Mouse (Mus musculus) heart, embryonic 13.5 days (tissue): ENCODE measurements at regions not wholly inside any gene's neighbourhood (a gene's known extent, or its start where the extent isn't known, plus 50 kb on each side); places are given as distances from the start of the nearest gene placed in this dataset.

Experiments
- ATAC-seq: fragments of 200-750 bp; cut with Nextera tagmentation; 2 replicates; pipeline ENCODE4 v1.8.0; 2017; ENCODE audit warnings: moderate TSS enrichment; ENCODE audit not compliant: insufficient number of reproducible peaks, low FRiP score, low TSS enrichment; ENCODE audit errors: extremely low read depth
- H3K27ac ChIP-seq: fragments of 300-500 bp; sonication (generic); replicated peaks from 2 replicates; pipeline ENCODE4 v1.5.1; 2015; ENCODE audit warnings: moderate library complexity, mild to moderate bottlenecking, inconsistent platforms
- H3K27me3 ChIP-seq: fragments of 300-500 bp; sonication (generic); replicated peaks from 2 replicates; pipeline ENCODE4 v1.6.1; 2015; ENCODE audit warnings: mild to moderate bottlenecking, inconsistent platforms
- H3K36me3 ChIP-seq: fragments of 300-500 bp; sonication (generic); 2 replicates; pipeline ENCODE4 v1.6.1; 2015; ENCODE audit warnings: mild to moderate bottlenecking, inconsistent platforms
- H3K4me1 ChIP-seq: fragments of 300-500 bp; sonication (generic); 2 replicates; pipeline ENCODE4 v1.6.1; 2015; ENCODE audit warnings: inconsistent platforms
- H3K4me2 ChIP-seq: fragments of 300-500 bp; sonication (generic); 2 replicates; pipeline ENCODE4 v1.6.1; 2015; ENCODE audit warnings: inconsistent platforms, mild to moderate bottlenecking, moderate library complexity
- H3K4me3 ChIP-seq: fragments of 300-500 bp; sonication (generic); 2 replicates; pipeline ENCODE4 v1.5.1; 2015; ENCODE audit warnings: moderate library complexity, mild to moderate bottlenecking, inconsistent platforms
- H3K9ac ChIP-seq: fragments of 300-500 bp; sonication (generic); 2 replicates; pipeline ENCODE4 v1.6.1; 2015; ENCODE audit warnings: inconsistent platforms, mild to moderate bottlenecking, moderate library complexity
- H3K9me3 ChIP-seq: fragments of 300-500 bp; sonication (generic); 2 replicates; pipeline ENCODE4 v1.6.1; 2016; ENCODE audit warnings: inconsistent platforms
- WGBS: fragments of 180-500 bp; shearing (Covaris S2); methylation state at CpG from one replicate; pipeline ENCODE4 v1.1.7; 2015; ENCODE audit warnings: mixed read lengths; 5-methylcytosine and 5-hydroxymethylcytosine counted together

DNA sequence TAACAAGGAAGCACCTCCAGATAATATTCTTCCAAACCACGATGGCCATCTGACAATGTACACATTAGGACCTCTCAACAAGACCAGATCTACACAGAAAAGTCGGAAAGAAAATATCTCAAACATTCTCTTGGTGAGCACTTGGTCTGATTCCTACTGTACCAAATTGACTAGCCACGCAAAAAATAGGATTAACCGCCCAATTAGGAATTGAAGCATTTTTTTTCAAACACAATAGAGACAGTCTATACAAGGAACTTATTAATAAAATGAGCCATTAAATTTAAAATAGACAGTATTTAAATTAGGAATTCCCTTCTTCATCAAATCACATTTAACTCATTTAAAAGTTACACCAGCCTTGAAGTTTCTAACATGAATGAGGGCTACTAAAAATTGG is 655.0 kb downstream of the Car8 start:
- 78% methylated on average over 4 of the region's 4 CpGs for WGBS
- Histone ChIP-seq H3K4me1 (peaks cover 4% of the 10 kb centered on the region; the same call in 1 of the 2 replicates), H3K4me3 (no peak overlapping the region), H3K9ac (no peak overlapping the region), H3K27me3 (no peaks in the 10 kb centered on the region), H3K27ac (no peak overlapping the region), H3K36me3 (no peaks in the 10 kb centered on the region), H3K4me2 (no peak overlapping the region), H3K9me3 (no peaks in the 10 kb centered on the region)
- ATAC-seq: no peak

DNA sequence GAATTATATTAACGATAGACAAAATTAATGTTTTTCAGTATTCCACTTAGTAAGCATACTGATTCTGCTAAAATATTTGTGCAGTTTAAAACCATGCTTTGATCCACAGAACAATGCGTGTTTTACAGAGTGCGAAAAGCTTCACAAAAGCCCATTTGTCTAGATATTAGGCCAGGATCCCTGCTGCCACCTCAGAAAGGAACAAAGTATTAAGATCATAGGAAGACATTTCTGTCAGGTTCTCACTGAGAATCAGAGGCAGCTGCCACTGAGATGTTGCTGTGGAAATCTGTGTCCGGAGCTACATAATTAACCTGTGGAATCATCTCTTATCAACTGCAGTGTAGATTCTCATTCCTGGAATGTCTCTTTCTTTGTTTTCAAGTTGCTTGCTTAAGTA is 656.9 kb downstream of the Car8 start:
- Histone ChIP-seq H3K9me3 (no peaks in the 10 kb centered on the region), H3K9ac (no peak overlapping the region), H3K36me3 (no peaks in the 10 kb centered on the region), H3K4me1 (peaks cover 4% of the 10 kb centered on the region; the same call in 1 of the 2 replicates), H3K27ac (no peak overlapping the region), H3K27me3 (no peaks in the 10 kb centered on the region), H3K4me3 (no peak overlapping the region), H3K4me2 (no peak overlapping the region)
- 69% methylated on average over 4 of the region's 4 CpGs for WGBS
- no peak for ATAC-seq

- no peaks in the 10 kb centered on the region for H3K36me3 ChIP-seq
These were observed 657.5 kb downstream of the Car8 start for GRCm38 (mm10) chr4:7581220-7581916.

DNA sequence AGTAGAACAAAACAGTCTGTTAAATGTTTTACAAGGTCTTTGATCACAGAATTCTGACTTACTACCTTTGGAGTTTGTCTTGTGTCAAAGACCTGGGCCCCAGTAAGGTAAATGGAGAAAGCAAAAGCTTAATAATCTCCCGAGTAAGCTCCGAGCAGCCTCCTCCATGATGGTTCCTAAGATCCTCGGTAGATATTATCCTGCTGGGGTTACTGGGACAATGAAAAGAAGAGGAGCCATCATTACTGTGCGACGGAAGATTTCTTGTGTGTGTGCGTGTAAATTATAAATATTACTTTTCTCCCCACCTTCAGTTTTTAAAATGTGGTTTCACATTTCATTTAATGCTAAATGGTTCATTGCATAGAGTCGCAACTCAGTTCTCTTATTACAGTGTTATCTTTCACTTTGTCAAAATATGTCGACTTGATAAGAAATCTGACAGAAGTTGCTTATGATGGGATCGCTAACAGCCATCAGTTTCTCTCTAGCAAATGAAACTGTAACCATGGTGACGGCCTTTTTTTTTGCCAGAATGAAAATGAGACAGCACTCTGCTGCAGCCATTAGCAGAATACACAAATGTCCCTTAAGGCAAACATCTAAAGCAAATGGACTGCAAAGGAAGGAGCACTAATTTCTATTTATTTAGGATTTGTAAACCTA is 658.2 kb downstream of the Car8 start:
- peaks cover 4% of the 10 kb centered on the region; the same call in 1 of the 2 replicates for H3K4me1 ChIP-seq
- ATAC-seq: no peak
- no peak overlapping the region for H3K4me2 ChIP-seq
- H3K27me3 ChIP-seq: no peaks in the 10 kb centered on the region
- WGBS: 75% methylated on average over 10 of the region's 10 CpGs
- H3K27ac ChIP-seq: no peak overlapping the region
- no peaks in the 10 kb centered on the region for H3K9me3 ChIP-seq
- H3K36me3 ChIP-seq: no peaks in the 10 kb centered on the region
- H3K9ac ChIP-seq: no peak overlapping the region
- no peak overlapping the region for H3K4me3 ChIP-seq

More at GRCm38 (mm10) chr4:7581220-7581916, 657.5 kb downstream of the Car8 start:
- 31% methylated on average over 8 of the region's 8 CpGs for WGBS
- Histone ChIP-seq H3K27ac (no peak overlapping the region), H3K4me1 (peaks cover 4% of the 10 kb centered on the region; the same call in 1 of the 2 replicates), H3K4me3 (no peak overlapping the region), H3K27me3 (no peaks in the 10 kb centered on the region), H3K9me3 (no peaks in the 10 kb centered on the region), H3K4me2 (no peak overlapping the region), H3K9ac (no peak overlapping the region)
- no peak for ATAC-seq

GRCm38 (mm10) chr4:7574011-7574410 is 664.8 kb downstream of the Car8 start:
- Histone ChIP-seq H3K4me1 (no peaks in the 10 kb centered on the region), H3K36me3 (no peaks in the 10 kb centered on the region), H3K9ac (no peak overlapping the region), H3K4me2 (no peak overlapping the region), H3K27me3 (no peaks in the 10 kb centered on the region), H3K27ac (no peak overlapping the region), H3K9me3 (no peaks in the 10 kb centered on the region), H3K4me3 (no peak overlapping the region)
- WGBS: 63% methylated on average over 2 of the region's 2 CpGs
- no peak for ATAC-seq

DNA sequence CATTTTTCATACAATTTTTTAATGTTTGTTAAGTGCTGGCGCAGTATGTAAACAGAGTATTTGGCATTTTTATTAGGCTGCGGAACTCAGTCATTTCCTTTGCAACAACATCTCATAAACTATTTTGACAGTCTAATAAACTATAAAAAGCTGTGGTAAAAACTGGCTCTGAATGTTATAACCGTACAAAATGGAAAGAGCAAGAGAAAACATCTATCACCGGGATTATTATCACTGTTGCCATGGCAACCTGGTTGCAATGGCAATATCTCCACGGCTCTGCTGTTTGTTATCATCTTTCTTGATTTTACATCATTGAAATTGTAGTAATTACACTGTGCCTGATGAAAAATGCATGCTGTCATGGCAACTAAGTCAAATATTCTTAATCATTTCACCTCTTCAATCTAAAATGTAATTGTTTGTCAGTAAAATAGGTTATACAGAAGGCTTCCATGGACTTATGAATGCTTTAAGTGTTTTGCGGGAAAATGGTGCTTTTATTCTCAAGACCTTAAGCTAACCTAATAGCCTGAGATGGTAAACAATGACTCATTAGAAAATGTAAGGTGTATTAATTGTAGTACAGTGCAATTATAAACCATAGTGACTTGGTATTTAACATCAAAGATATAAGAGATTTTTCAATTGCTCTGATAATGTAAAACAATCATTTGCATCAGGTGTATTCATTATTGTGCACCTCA is 671.0 kb downstream of the Car8 start:
- no peaks in the 10 kb centered on the region for H3K27me3 ChIP-seq
- H3K36me3 ChIP-seq: no peaks in the 10 kb centered on the region
- WGBS: 65% methylated on average over 6 of the region's 6 CpGs
- H3K9ac ChIP-seq: no peak overlapping the region
- no peaks in the 10 kb centered on the region for H3K9me3 ChIP-seq
- no peak overlapping the region for H3K4me2 ChIP-seq
- H3K27ac ChIP-seq: no peak overlapping the region
- H3K4me3 ChIP-seq: no peak overlapping the region
- no peak for ATAC-seq
- no peaks in the 10 kb centered on the region for H3K4me1 ChIP-seq

DNA sequence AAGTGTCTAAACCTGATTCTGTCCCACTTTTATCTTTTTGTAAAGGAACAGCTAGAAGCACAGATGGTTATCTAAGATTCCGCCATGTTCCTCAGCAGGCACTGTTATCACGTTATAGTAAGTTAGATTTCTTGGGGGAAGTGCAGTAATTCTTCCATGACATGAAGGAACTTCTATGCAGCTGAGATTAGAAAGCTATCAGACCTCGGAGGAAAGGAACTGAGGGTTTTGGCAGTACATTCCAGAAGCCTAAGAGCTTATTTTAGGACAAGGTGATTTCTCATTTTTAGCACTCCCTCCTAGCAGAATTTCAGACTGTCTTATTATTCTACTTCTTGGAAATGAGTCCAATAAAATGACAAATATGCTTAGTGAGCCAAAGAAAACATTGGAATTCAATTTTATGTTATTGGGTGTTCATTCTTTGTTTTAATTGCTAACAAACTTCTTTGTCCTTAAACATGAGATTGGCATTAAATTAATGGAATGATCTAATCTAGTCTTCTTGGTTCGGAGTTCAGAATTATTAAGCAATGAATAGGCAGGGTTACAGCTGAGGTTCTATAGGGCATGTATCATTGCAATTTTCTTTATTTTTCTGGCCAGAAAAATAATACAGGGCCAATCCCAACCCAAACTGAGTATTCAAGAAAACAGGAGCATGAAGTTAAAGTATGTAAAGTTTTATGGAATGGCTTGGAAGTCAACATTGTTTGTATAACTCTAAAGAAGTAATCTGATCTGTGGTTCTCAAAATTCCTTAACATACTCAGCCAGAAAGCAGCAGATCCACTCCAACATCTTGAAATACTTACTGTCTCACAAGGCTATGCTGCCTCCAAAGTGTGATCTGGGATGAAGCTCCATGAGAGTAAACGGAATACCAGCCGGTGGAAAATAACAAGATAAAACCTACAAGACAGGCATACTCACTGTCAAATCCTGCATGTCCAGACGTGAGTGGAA is 678.7 kb downstream of the Car8 start:
- WGBS: 47% methylated on average over 7 of the region's 7 CpGs

GRCm38 (mm10) chr4:7558721-7559120 is 680.1 kb downstream of the Car8 start:
- Histone ChIP-seq H3K4me3 (no peak overlapping the region), H3K9ac (no peak overlapping the region), H3K9me3 (no peaks in the 10 kb centered on the region; the same call in 1 of the 2 replicates), H3K36me3 (no peaks in the 10 kb centered on the region), H3K4me1 (no peaks in the 10 kb centered on the region), H3K27ac (no peak overlapping the region), H3K4me2 (no peak overlapping the region), H3K27me3 (no peaks in the 10 kb centered on the region)
- WGBS: 77% methylated on average over 2 of the region's 2 CpGs
- no peak for ATAC-seq

More for the DNA sequence above, 678.7 kb downstream of the Car8 start:
- Histone ChIP-seq H3K27me3 (no peaks in the 10 kb centered on the region), H3K27ac (no peak overlapping the region), H3K4me1 (no peaks in the 10 kb centered on the region), H3K9me3 (no peaks in the 10 kb centered on the region; the same call in 1 of the 2 replicates), H3K4me2 (no peak overlapping the region), H3K9ac (no peak overlapping the region), H3K4me3 (no peak overlapping the region), H3K36me3 (no peaks in the 10 kb centered on the region)
- ATAC-seq: no peak

GRCm38 (mm10) chr4:7534301-7534700 is 704.5 kb downstream of the Car8 start:
- no peak for ATAC-seq
- H3K4me3 ChIP-seq: no peak overlapping the region
- H3K4me2 ChIP-seq: no peak overlapping the region
- 83% methylated on average over 4 of the region's 4 CpGs for WGBS
- H3K36me3 ChIP-seq: no peaks in the 10 kb centered on the region
- H3K9me3 ChIP-seq: no peaks in the 10 kb centered on the region
- H3K27ac ChIP-seq: no peak overlapping the region
- no peaks in the 10 kb centered on the region for H3K27me3 ChIP-seq
- no peak overlapping the region for H3K9ac ChIP-seq
- no peaks in the 10 kb centered on the region for H3K4me1 ChIP-seq

DNA sequence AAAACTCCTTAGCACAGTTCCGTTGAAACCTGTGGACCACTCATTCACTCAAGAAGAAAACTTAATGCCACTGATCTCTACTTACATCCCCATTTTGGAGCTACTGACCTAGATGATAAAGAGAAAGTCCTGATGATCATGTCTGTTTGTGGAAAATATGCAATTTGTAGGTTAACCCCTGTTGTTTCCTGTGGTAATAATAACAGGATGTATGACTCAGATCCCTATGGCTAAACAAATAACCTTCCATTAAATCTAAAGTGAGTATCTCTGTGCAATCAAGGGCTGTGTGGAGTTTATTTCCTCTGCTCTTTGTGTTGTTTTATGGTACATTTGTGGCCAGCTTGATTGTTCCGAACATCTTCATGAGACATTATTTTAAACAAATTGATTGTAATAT is 711.1 kb downstream of the Car8 start:
- no peaks in the 10 kb centered on the region for H3K9me3 ChIP-seq
- H3K27ac ChIP-seq: no peak overlapping the region
- no peak for ATAC-seq
- no peaks in the 10 kb centered on the region for H3K27me3 ChIP-seq
- no peaks in the 10 kb centered on the region for H3K36me3 ChIP-seq
- H3K4me1 ChIP-seq: no peaks in the 10 kb centered on the region
- no peak overlapping the region for H3K4me2 ChIP-seq
- 69% methylated on average over 2 of the region's 2 CpGs for WGBS
- no peak overlapping the region for H3K4me3 ChIP-seq
- no peak overlapping the region for H3K9ac ChIP-seq

DNA sequence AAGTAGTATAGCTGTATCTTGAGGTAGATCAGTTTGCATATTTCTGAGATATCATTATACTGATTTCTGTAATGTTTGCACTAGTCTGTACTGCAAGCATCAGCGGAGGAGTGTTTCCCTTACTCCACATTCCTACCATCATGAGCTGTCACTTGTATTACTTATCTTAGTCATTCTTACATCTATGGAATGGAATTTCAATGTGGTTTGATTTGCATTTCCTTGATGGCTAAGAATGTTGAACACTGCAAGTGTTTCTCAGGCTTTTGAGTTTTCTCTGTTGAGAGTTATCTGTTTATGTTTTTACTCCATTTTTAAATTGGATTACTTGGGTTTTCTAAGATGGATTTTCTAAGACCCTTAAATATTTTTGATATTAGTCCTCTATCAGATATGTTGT is 725.8 kb downstream of the Car8 start:
- Histone ChIP-seq H3K4me3 (no peak overlapping the region), H3K36me3 (no peaks in the 10 kb centered on the region), H3K4me2 (no peak overlapping the region), H3K27ac (no peak overlapping the region), H3K9ac (no peak overlapping the region), H3K4me1 (no peaks in the 10 kb centered on the region), H3K9me3 (no peaks in the 10 kb centered on the region), H3K27me3 (no peaks in the 10 kb centered on the region)
- ATAC-seq: no peak
- 40% methylated on average over 1 of the region's 1 CpGs for WGBS
